7 mouse cellular contexts compared by ENCODE assay signal in genomic region chr17:7169627-7170303, GRCm38 (mm10). TPM values are rescaled to one million over a fixed set of nuclear protein-coding genes. Genes with fewer than 3 reads are reported as not detected.
DNase-seq lines count a peak whose midpoint lies in the region; ATAC-seq and TF ChIP-seq lines count a peak whose summit lies in the region.

Gene Rps6ka2 (plus strand): TSS chr17:7170115.

- H3K9ac ChIP-seq in embryonic facial prominence, embryonic 14.5 days (ENCODE audit: low read depth, low read length) = peak within 1 kb of the TSS; percentile 69
- H3K9ac ChIP-seq in heart, adult 2 months (ENCODE audit: low read depth, low read length) = peak within 1 kb of the TSS; percentile 80
- H3K9ac ChIP-seq in limb, embryonic 13.5 days = peak within 1 kb of the TSS; percentile 79
- peak within 1 kb of the TSS; percentile 72 for H3K9ac ChIP-seq in midbrain, embryonic 16.5 days (ENCODE audit: low read depth, low read length)

- H3K4me1 ChIP-seq in embryonic facial prominence, embryonic 14.5 days (ENCODE audit: control insufficient read depth, insufficient read depth, low read length) = peaks cover 14% of the 10 kb centered on the region
- H3K4me1 ChIP-seq in heart, adult 2 months (ENCODE audit: control insufficient read depth, insufficient read depth, low read length) = peaks cover 10% of the 10 kb centered on the region
- H3K4me1 ChIP-seq in limb, embryonic 13.5 days = peaks cover 27% of the 10 kb centered on the region
- peaks cover 21% of the 10 kb centered on the region for H3K4me1 ChIP-seq in midbrain, embryonic 16.5 days (ENCODE audit: control insufficient read depth, insufficient read depth, low read length)

- no peak for TF ChIP-seq CTCF in heart, adult 2 months (IDR thresholded peaks at IDR 0.05)

- H3K27ac ChIP-seq in embryonic facial prominence, embryonic 14.5 days (replicated peaks; ENCODE audit: low read depth, low read length) = peak within 1 kb of the TSS; percentile 78
- peak within 1 kb of the TSS; percentile 95 for H3K27ac ChIP-seq in heart, adult 2 months
- H3K27ac ChIP-seq in limb, embryonic 13.5 days = peak within 1 kb of the TSS; percentile 72; the same call in 1 of the 2 replicates
- H3K27ac ChIP-seq in midbrain, embryonic 16.5 days (ENCODE audit: low read length) = peak within 1 kb of the TSS; percentile 81

- intact Hi-C loops in heart, adult 2 months (cut with DNase I) = no loop called here

- peak; percentile 99 for ATAC-seq in embryonic facial prominence, embryonic 14.5 days (ENCODE audit: low read depth)
- ATAC-seq in limb, embryonic 13.5 days (ENCODE audit: low FRiP score, low read depth) = peak; percentile 100
- ATAC-seq in midbrain, embryonic 16.5 days = peak; percentile 99

- no peaks in the 10 kb centered on the region for H3K9me3 ChIP-seq in embryonic facial prominence, embryonic 14.5 days (ENCODE audit: control insufficient read depth, low read length)
- no peaks in the 10 kb centered on the region for H3K9me3 ChIP-seq in limb, embryonic 13.5 days
- H3K9me3 ChIP-seq in midbrain, embryonic 16.5 days (replicated peaks; ENCODE audit: control insufficient read depth, low read length, poor library complexity, severe bottlenecking) = no peaks in the 10 kb centered on the region

- WGBS in embryonic facial prominence, embryonic 14.5 days = under 1% methylated on average over 18 of the region's 56 CpGs
- WGBS in heart, adult 2 months = 0% methylated on average over 56 of the region's 56 CpGs
- WGBS in limb, embryonic 13.5 days = 0% methylated on average over 56 of the region's 56 CpGs
- under 1% methylated on average over 55 of the region's 56 CpGs for WGBS in midbrain, embryonic 16.5 days

- H3K27me3 ChIP-seq in embryonic facial prominence, embryonic 14.5 days (replicated peaks; ENCODE audit: control insufficient read depth, insufficient read depth, low read length) = no peaks in the 10 kb centered on the region
- no peaks in the 10 kb centered on the region for H3K27me3 ChIP-seq in heart, adult 2 months (ENCODE audit: control insufficient read depth, insufficient read depth, low read length)
- no peaks in the 10 kb centered on the region for H3K27me3 ChIP-seq in limb, embryonic 13.5 days
- H3K27me3 ChIP-seq in midbrain, embryonic 16.5 days (ENCODE audit: control insufficient read depth, insufficient read depth, low read depth, low read length) = no peaks in the 10 kb centered on the region

- 0 out of 2 replicates have a peak, but pooled peaks have one; percentile 4 for TF ChIP-seq EP300 in heart, adult 2 months (IDR thresholded peaks at IDR 0.05; ENCODE audit: insufficient read depth, low read depth, low read length)

- peak; percentile 79 to 87 for DNase-seq in adrenal gland, postnatal 4 days (ENCODE audit: low spot score in 2 of 2)
- peak; percentile 99 for DNase-seq in embryonic facial prominence, embryonic 14.5 days (ENCODE audit: low spot score)
- DNase-seq in heart, adult 2 months = peak; percentile 96 to 98
- peak; percentile 96 to 98 for DNase-seq in kidney, adult 8-10 months
- peak; percentile 66 to 91 for DNase-seq in spleen, postnatal 10 days (ENCODE audit: low spot score in 2 of 2)

- H3K4me2 ChIP-seq in embryonic facial prominence, embryonic 14.5 days (ENCODE audit: low read depth, low read length) = peak within 1 kb of the TSS; percentile 83
- peak within 1 kb of the TSS; percentile 88 for H3K4me2 ChIP-seq in limb, embryonic 13.5 days (replicated peaks)
- H3K4me2 ChIP-seq in midbrain, embryonic 16.5 days (ENCODE audit: low read length) = peak within 1 kb of the TSS; percentile 86

- no peaks in the 10 kb centered on the region for H3K36me3 ChIP-seq in embryonic facial prominence, embryonic 14.5 days (ENCODE audit: control insufficient read depth, insufficient read depth, low read length)
- no peaks in the 10 kb centered on the region for H3K36me3 ChIP-seq in heart, adult 2 months (ENCODE audit: control insufficient read depth, insufficient read depth, low read length)
- no peaks in the 10 kb centered on the region for H3K36me3 ChIP-seq in limb, embryonic 13.5 days
- no peaks in the 10 kb centered on the region for H3K36me3 ChIP-seq in midbrain, embryonic 16.5 days (ENCODE audit: control insufficient read depth, insufficient read depth, low read length)

- H3K4me3 ChIP-seq in embryonic facial prominence, embryonic 14.5 days (ENCODE audit: low read depth, low read length) = peak within 1 kb of the TSS; percentile 83
- H3K4me3 ChIP-seq in heart, adult 2 months = peak within 1 kb of the TSS; percentile 87
- H3K4me3 ChIP-seq in limb, embryonic 13.5 days = peak within 1 kb of the TSS; percentile 80
- peak within 1 kb of the TSS; percentile 69 for H3K4me3 ChIP-seq in midbrain, embryonic 16.5 days (ENCODE audit: low read depth, low read length)

- H3K79me2 ChIP-seq in heart, adult 2 months (replicated peaks; ENCODE audit: control insufficient read depth, insufficient read depth, low read length) = no peaks in the 10 kb centered on the region

- peak; percentile 92 for TF ChIP-seq POLR2A in heart, adult 2 months (IDR thresholded peaks at IDR 0.05; ENCODE audit: insufficient read depth, low read depth, low read length)

RNA-seq across cellular contexts. Expression of gene Rps6ka2, which starts in this region (rescaled TPM):
- total RNA-seq in adrenal gland, postnatal 4 days (2021) = 10 to 100 TPM; 18.7 to 22.6 TPM
- polyA plus RNA-seq in embryonic facial prominence, embryonic 14.5 days (2014; fragmentation: Nextera tagmentation; extraction: Ambion mirVana) = 14.0 and 16.9 TPM in 2 replicates
- 10 to 100 TPM; 33.6 to 33.7 TPM for total RNA-seq in heart, adult 2 months (2021)
- 26.4 and 45.6 TPM in 2 replicates for polyA plus RNA-seq in heart, adult 2 months (2012; rRNA removed)
- 14.6 and 16.0 TPM in 2 replicates for polyA plus RNA-seq in limb, embryonic 13.5 days (2015; fragmentation: Nextera tagmentation; extraction: Ambion mirVana)
- polyA plus RNA-seq in midbrain, embryonic 16.5 days (2015; fragmentation: Nextera tagmentation; extraction: Ambion mirVana) = 19.6 and 22.1 TPM in 2 replicates

Comparison
In these comparisons a context has a peak if more than half of its experiments do, and no peak if none do; other contexts are left out.
1. Peak in every context shown above with its lines: DNase-seq, ATAC-seq, H3K4me3 ChIP-seq and H3K27ac ChIP-seq.